Mouse (Mus musculus) kidney, adult 18-20 months (tissue): Measurements from ENCODE around the gene Cisd1.
"Not testable (repeated sequence)": the region's sequence is repeated elsewhere in the genome, so short reads cannot be mapped to it uniquely, and the experiment has no call there.

Experiments
- DNase-seq: peaks from one replicate; pipeline ENCODE4 v3.0.0; 2021

Gene Cisd1

DNA sequence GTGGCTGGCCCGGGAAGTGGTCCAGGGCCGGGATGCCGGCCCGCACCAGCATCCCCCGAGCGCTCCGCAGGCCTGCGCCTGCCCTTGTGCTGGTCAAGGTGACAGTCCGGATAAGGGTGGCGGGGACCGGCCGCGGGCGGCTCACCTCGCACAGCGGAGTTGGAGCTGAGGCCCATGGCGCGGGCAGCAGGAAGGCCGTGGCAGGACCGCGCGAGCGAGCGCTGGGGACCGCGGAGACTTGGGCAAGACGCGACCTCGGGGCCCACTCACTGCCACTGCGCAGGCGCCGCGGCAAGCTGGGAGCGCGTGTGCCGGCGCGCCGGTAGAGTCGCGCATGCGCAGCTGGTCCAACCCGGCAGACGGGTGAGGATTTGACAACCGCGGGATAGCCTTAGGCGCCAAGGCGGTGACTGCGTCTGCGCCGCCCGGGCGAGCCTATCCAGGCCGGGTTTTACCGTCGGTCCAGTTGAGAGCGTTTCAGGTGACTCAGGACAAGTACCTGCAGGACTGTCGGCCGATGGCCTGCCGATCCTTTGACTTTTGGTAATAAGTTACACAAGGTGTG is at the start of gene Cisd1:
Gene Cisd1, minus strand, starts transcription at position 376 of the 565 bp plus-strand sequence.
- peak; percentile 93 for DNase-seq

- no peak for DNase-seq
These were observed 44.6 kb upstream of the Cisd1 start for GRCm38 (mm10) chr10:71389311-71389710.

DNA sequence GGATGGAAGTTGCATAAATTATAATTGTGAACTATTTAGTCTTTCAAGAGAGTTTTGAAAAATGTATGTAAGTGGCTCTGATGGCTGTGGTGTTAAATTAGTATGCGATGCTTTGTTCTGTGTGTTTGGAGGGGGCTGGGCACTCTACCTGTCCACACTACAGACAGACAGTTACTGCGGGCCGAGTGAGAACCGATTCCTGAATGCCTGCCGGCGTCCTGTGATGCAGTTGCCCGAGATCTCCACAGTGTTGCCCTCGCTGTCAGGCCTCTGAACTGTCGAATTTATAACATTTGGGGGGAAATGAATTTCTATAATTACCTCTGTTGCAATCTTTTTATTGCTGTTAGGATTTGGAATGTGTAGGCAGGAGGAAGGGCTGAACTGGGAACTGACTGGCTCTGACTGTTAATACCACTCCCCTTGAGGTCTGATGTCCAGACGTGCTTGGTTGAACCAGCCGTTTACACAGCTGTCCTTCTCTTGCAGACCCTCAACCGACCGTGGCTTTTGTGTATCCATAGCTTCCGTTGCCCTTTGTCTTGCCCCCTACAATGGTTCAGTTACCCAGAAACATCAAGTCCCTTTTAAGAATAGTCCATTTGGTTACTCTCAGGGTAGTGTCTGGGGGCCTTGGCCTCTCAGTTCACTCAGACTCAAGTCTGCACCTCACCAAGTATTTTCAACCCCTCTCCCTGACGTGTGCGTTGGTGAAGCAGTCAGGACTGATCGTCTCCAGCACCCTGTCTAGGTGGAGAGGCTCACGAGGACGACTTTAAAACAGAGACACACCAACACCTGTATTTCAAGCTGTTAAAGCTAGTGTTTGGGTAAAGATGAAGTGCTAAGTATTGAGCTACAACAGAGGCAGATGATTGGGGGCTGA is 39.6 kb upstream of the Cisd1 start:
- no peak for DNase-seq

- not testable (repeated sequence) for DNase-seq
These were observed 38.8 kb upstream of the Cisd1 start for GRCm38 (mm10) chr10:71383552-71383924.

DNA sequence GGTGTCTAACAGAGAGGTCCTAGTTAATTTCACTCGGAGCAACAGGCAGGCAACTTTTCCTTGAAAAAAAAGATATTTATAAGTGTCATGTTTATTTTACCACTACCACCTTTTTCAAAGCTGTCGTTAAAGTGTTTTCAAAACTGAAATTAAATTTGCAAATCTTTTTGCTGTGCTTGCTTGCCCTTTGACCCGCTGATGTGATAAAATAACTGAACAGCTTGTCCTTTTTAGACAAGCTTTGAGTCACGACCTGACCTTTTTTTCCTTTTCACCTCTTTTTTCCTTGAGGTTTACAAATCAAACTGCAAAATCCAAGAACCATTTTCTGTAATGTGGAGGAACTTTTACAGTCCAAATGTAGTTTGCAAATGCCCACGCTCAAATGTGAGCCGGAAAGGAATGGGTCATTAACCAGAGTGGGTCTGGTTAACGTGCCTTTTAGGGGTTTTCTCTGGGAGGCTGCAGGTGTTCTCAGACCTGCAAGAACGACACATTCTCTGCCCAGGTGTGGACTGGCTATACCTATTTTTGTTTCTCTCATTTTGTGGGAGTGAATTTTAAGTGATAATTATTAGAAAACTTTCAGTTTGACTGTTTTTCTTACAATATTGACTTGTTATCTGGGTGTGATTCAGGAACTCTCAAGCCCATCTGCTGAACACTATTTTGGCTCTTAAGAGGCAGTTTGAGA is 38.3 kb upstream of the Cisd1 start:
- no peak for DNase-seq

DNA sequence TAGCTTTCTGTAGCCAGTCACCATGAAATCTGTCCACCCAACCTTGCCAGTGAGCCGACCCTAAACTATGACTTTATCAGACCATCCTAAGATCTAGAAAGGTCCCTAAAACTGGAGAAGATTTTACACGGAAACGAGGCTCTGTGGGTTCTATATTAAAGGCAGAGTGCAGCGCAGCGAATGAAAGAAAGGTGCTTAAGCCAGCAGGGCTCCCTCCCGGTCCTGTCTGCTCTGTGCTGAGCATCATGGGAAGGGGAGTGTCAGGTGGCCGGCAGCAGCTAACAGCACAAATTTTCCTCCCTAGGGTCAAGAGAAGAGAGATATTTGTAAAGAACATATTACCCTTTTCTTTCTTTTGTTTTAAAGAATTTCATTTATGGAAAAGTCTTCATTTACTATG is 37.4 kb upstream of the Cisd1 start:
- DNase-seq: peak; percentile 33

DNA sequence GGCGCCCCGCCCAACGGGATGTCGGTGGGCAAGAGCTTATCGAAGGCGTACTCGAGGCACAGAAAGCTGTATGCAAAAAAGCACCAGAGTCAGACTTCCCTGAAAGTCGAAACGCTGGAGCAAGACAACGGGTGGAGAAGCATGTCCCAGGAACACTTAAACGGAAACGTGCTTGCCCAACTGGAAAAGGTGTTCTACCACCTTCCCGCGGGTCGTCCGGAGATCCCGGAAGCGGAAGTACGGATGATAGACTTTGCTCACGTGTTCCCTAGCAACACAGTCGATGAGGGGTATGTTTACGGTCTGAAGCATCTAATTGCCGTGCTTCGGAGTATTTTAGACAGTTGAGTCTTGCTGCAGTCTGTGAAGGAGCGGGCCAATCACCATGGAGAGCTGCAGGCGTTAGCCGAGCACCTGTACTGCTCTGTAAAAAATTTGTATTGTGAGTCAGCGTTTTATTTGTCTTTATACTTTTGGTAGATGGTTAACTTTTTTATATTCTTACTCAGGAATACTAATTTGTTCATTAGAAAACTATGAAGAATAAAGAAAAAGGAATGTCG is 36.8 kb upstream of the Cisd1 start:
- peak; percentile 42 for DNase-seq

DNA sequence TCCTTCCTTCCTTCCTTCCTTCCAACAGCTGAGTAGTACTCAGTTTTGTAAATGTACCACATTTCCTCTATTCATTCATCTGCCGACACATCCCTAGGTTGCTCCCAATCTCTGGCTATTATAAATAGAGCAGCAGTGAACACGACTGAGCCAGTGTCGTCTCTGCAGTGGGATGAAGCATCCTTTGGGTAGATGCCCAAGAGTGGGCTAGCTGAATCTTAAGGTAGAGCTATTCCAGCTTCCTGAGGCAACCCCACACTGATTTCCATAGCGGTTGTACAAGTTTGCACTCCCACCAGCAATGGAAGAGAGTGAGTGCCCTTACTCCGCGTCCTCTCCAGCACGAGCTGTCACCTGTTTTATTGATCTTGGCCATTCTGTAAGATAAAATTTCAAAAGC is 35.7 kb upstream of the Cisd1 start:
- DNase-seq: no peak

DNA sequence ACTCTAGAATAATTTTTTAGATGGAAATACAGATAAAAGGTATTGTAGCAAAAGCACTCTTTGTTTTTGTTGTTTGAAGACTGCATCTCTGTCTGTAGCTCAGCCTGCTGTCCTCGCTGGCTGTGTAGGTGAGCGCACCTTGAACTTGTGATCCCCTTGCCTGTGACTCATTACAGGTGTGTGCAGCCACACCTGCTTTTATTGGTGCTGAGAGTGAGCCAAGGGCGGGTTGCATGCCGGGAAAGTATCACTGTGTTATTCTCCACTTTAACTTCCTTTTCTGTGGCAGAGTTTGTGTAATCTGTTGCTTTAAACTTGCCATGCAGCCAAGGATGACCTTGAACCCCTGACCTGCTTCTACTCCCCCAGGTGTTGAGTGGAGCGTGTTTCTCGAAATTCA is 31.3 kb upstream of the Cisd1 start:
- DNase-seq: no peak

DNA sequence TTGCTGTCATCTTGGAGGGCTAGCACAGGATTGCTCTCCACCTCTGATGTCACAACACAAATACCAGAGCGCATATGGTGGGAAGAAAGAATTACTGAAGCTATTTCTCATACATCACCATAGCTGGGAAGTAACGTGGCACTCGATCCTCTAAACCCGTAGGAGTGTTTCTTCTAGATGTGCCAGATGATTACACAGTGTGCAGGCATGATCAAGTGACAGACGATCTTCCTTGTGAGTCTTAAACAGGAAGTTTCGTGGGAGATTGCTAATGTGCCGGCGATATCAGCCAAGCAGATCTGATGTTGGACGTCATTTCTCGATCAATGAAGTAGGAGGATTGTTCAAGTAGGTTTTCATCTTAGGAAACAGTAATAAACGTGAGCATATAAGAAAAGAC is 29.0 kb upstream of the Cisd1 start:
- DNase-seq: no peak

DNA sequence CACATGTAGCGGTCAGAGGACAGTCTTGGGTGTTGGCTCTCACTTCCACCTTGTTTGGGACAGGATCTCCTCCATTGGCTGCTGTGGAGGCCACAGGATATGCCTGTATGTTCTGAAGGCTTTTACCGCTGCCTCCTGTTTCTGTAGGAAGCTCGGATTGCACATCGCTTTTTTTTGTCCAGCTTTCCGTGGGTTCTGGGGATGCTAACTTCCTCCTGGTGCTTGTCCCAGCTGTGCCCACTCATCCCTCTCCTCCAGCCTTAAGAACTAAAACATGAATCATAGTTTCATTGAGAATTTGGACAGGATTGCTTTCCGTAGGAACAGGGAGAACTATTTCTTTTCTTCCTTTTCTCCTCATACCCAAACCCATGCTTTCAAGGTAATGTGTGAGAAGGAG is 27.1 kb upstream of the Cisd1 start:
- no peak for DNase-seq

DNA sequence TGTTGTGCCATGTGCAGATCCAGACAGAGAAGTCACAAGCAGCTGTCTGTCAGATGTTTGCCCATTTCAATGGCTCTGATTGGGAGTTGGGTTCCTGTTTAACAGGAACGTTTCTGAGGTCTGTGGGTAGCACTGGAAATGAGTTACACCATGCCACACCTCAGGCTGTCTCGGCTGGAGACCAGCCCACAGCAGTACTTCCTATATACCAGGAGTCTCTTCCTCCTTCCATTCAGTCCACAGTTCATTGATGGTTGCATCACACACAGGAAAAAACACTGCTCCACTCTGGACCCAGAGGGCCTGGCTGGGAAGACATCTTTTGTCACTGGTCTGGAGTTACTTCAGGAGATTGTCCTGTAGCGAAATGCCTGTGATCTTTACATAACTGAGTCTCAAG is 24.7 kb upstream of the Cisd1 start:
- DNase-seq: no peak

- DNase-seq: peak; percentile 40
These were observed 23.6 kb upstream of the Cisd1 start for GRCm38 (mm10) chr10:71368128-71368940.

- no peak for DNase-seq
These were observed 19.1 kb upstream of the Cisd1 start for GRCm38 (mm10) chr10:71363858-71364257.

DNA sequence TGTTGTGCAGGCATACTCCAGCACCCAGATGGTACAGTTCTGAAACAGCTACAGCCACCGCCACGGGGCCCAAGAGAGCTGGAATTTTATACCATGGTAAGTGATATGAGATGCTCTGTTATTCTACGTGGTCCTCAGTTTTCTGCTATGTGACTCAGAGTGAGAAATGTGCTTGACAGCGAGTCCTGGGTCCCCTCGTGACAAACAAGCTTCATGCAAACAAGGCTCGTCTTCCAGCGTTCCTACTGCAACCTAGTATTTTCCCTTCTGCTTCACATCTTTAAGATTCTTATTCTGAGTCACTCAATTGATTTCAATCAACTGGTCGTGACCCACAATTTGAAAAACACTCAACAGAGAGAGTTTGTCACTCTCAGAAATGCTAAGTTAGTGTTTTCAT is 18.7 kb upstream of the Cisd1 start:
- DNase-seq: no peak

GRCm38 (mm10) chr10:71361836-71362562 is 17.2 kb upstream of the Cisd1 start:
- DNase-seq: no peak

DNA sequence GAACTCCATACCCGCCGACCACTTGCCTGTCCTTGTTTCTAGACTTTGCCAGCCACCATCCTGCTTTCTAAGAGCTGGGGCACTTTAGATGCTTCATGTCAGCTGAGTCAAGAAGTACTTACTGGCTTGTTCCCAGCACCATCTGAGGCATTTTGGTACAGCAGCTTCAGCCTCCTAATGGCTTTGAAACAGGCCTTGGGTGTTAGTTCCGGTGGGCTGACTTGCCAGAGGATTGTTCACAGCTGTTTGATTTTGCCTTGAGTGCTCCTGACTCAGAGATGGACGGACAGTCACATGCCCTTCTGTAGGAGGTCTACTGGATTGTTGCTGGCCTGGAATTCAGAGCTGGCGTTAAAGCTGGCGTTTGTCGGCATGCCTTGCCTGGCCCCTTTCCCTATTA is 16.3 kb upstream of the Cisd1 start:
- DNase-seq: no peak

DNA sequence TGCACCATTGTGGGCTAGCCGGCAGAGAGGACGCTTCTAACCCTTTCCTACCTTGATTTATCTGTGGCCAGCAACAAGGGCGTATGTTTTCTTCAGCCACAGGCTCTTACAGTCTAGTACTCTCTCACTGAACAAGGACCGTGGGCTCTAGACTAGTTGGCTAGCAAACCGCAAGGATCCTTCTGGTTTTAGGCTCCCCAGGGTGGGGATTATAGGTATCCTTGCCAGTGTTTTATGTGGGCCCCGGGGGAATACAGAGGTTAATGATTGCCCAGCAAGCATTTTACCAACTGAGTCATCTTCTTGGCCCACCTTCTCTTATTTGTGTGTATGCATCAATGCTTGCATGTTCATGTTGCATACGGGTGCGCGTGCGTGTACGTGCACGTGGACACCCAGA is 10.2 kb upstream of the Cisd1 start:
- no peak for DNase-seq

DNA sequence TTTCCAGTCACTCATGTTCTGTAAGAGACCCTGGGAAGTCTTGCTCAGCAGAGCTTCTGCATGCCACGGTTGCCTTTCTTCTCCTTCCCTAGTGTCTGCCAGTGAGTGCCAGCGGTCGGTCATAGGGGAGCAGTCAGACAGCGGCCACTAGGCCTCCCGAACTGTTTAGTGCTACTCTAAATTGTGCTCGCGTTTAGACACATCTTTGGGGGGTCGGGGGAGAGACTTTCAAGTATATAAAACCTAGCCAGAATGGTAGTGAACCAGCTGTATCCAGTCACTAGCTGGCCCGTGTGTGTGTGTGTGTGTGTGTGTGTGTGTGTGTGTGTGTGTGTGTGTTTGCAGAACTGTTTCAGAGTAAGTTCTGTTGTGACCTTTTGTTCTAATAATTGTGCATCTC is 9.1 kb upstream of the Cisd1 start:
- DNase-seq: no peak

DNA sequence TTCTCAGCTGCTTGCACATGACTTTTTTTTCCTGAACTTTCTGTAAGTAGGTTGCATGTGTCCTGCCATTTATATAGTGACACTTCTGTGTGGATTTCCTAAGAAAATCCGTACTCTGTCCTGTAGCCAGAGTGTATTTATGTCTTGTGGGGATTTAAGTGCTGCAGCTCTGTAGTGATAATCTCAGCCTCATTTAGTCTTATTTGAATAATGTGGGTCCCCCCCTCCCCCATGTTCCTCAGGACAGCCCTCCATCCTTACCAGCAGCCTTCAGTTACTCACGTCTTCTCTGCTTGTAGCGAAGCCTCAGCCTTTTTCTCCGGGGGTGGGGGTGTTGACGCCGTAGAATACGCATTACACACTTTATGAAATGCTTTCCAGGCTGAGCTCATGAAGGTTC is 6.5 kb upstream of the Cisd1 start:
- no peak for DNase-seq

DNA sequence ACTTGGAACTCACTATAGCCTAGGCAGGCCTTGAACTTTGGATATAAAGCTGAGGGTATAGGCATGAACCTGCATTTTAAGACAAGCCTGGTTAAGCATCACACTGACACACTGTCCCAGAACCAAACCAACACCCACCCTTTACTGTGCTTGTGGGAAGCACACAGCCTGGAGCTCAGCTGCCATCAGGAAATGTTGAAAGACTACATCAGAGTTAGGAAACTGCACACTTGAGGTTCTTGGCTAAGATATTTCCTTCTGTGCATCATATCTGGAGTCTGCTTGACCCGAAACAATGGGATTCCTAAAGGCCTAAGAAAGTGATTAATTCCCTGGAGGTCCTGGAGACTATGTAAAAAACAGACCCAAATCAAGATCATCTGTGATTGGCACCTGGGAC is 4.5 kb upstream of the Cisd1 start:
- no peak for DNase-seq

GRCm38 (mm10) chr10:71348637-71349280 is 4.0 kb upstream of the Cisd1 start:
- DNase-seq: peak; percentile 52
